8 mouse cellular contexts compared by ENCODE assay signal in the genomic region with DNA sequence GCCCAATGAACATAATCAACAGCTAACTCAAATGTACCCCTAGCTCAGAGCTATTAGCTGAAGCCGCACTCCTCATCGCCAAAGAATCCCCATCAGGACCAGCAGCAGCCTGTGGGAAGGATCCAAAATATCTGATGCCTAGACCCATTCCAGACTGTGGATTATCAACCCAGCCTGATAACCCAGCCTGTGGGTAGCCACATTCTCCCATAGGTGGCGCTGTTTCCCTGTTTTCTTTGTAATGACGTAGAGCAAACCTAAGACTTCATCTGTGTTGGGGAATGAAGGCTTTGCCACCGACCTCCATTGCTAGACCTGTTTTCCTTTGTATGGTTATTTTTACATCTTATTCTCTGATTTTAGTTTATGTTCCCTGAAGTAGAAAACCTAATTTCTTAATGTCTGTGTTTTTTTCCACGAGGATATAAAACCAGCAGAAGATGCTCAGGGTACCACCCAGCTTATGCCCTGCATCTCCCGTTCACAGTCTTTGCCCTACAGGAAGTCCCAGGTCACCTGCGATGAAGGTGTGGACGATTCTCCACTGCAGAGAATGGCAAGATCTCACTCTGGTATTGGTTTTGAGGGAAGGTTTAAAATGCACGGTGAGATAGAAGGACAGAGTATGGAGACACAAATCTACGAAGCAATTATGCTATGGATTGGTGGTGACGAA. TPM values are rescaled to one million over a fixed set of nuclear protein-coding genes. Genes with fewer than 3 reads are reported as not detected.
DNase-seq lines count a peak whose midpoint lies in the region; ATAC-seq and TF ChIP-seq lines count a peak whose summit lies in the region.

No protein-coding gene starts in this region.

- peak; percentile 97 for TF ChIP-seq CTCF in hindbrain, postnatal 0 days (IDR thresholded peaks at IDR 0.05; ENCODE audit: low read depth)

- peak; percentile 91 for ATAC-seq in forebrain, embryonic 14.5 days
- peak; percentile 93 for ATAC-seq in hindbrain, postnatal 0 days
- peak; percentile 71; the same call in 1 of the 2 replicates for ATAC-seq in midbrain, embryonic 14.5 days (ENCODE audit: low FRiP score, low TSS enrichment)

- H3K4me1 ChIP-seq in forebrain, embryonic 14.5 days (ENCODE audit: control insufficient read depth, insufficient read depth, low read length): no peaks in the 10 kb centered on the region
- H3K4me1 ChIP-seq in hindbrain, postnatal 0 days (ENCODE audit: insufficient read depth, low read length): no peaks in the 10 kb centered on the region
- no peaks in the 10 kb centered on the region for H3K4me1 ChIP-seq in midbrain, embryonic 14.5 days (ENCODE audit: control insufficient read depth, insufficient read depth, low read length)

- no peak overlapping the region for H3K27ac ChIP-seq in forebrain, embryonic 14.5 days (ENCODE audit: low read depth, low read length)
- no peak overlapping the region for H3K27ac ChIP-seq in hindbrain, postnatal 0 days
- no peak overlapping the region for H3K27ac ChIP-seq in midbrain, embryonic 14.5 days (replicated peaks; ENCODE audit: low read depth, low read length)

- no peaks in the 10 kb centered on the region for H3K9me3 ChIP-seq in forebrain, embryonic 14.5 days (replicated peaks; ENCODE audit: control insufficient read depth, low read length)
- H3K9me3 ChIP-seq in hindbrain, postnatal 0 days (ENCODE audit: low read length): no peaks in the 10 kb centered on the region
- H3K9me3 ChIP-seq in midbrain, embryonic 14.5 days (ENCODE audit: control insufficient read depth, low read length): no peaks in the 10 kb centered on the region

- DNase-seq in ovary, postnatal 14 days (ENCODE audit: low spot score): peak; percentile 69
- DNase-seq in ovary, adult 18-20 months (ENCODE audit: low spot score): no peak
- DNase-seq in cerebellum, adult 11 months: peak; percentile 46
- peak; percentile 92 for DNase-seq in forebrain, embryonic 14.5 days (ENCODE audit: low spot score)
- peak; percentile 95 for DNase-seq in hindbrain, postnatal 0 days (ENCODE audit: low spot score)
- DNase-seq in left cerebral cortex, postnatal 4 days: peak; percentile 70
- peak; percentile 94 for DNase-seq in midbrain, embryonic 14.5 days
- DNase-seq in splenic B cell, adult 2 months (ENCODE audit: low read depth, low spot score): peak; percentile 86

- no peak overlapping the region for H3K9ac ChIP-seq in forebrain, embryonic 14.5 days (ENCODE audit: low read length)
- no peak overlapping the region for H3K9ac ChIP-seq in hindbrain, postnatal 0 days (replicated peaks; ENCODE audit: low read length)
- no peak overlapping the region for H3K9ac ChIP-seq in midbrain, embryonic 14.5 days (replicated peaks; ENCODE audit: low read length)

- intact Hi-C loops in left cerebral cortex, postnatal 4 days (cut with DNase I): loop anchor here (2.0 to 10.0 kb wide), 2 partner anchors 101 to 177 kb away; no protein-coding TSS in a partner anchor

- no peak overlapping the region for H3K4me3 ChIP-seq in forebrain, embryonic 14.5 days (ENCODE audit: low read depth, low read length)
- no peak overlapping the region for H3K4me3 ChIP-seq in hindbrain, postnatal 0 days (ENCODE audit: low read length)
- H3K4me3 ChIP-seq in midbrain, embryonic 14.5 days (replicated peaks; ENCODE audit: low read depth, low read length): no peak overlapping the region

- no peaks in the 10 kb centered on the region for H3K36me3 ChIP-seq in forebrain, embryonic 14.5 days (ENCODE audit: control insufficient read depth, insufficient read depth, low read length)
- no peaks in the 10 kb centered on the region for H3K36me3 ChIP-seq in hindbrain, postnatal 0 days (ENCODE audit: insufficient read depth, low read length)
- no peaks in the 10 kb centered on the region for H3K36me3 ChIP-seq in midbrain, embryonic 14.5 days (ENCODE audit: control insufficient read depth, insufficient read depth, low read length)
- H3K36me3 ChIP-seq in splenic B cell, adult 2 months (ENCODE audit: control insufficient read depth, insufficient read depth, low read length, poor library complexity, severe bottlenecking): no peaks in the 10 kb centered on the region

- no peaks in the 10 kb centered on the region for H3K27me3 ChIP-seq in forebrain, embryonic 14.5 days (replicated peaks; ENCODE audit: control insufficient read depth, insufficient read depth, low read length)
- no peaks in the 10 kb centered on the region for H3K27me3 ChIP-seq in hindbrain, postnatal 0 days (ENCODE audit: insufficient read depth, low read length)
- no peaks in the 10 kb centered on the region for H3K27me3 ChIP-seq in midbrain, embryonic 14.5 days (ENCODE audit: control insufficient read depth, insufficient read depth, low read length)
- no peaks in the 10 kb centered on the region for H3K27me3 ChIP-seq in splenic B cell, adult 2 months (ENCODE audit: control insufficient read depth, insufficient read depth, low read length, poor library complexity, severe bottlenecking)

- no peak overlapping the region for H3K4me2 ChIP-seq in forebrain, embryonic 14.5 days (ENCODE audit: low read length)
- H3K4me2 ChIP-seq in hindbrain, postnatal 0 days (ENCODE audit: low read depth, low read length): peak overlapping the region; percentile 21; the same call in 1 of the 2 replicates
- 0 out of 2 replicates have a peak overlapping the region, but pooled peaks have one; percentile 4 for H3K4me2 ChIP-seq in midbrain, embryonic 14.5 days (ENCODE audit: low read length)

- 36% methylated on average over 12 of the region's 12 CpGs for WGBS in forebrain, embryonic 14.5 days
- 32% methylated on average over 12 of the region's 12 CpGs for WGBS in hindbrain, postnatal 0 days
- WGBS in midbrain, embryonic 14.5 days: 33% methylated on average over 12 of the region's 12 CpGs

RNA-seq across cellular contexts. Expression of a gene that starts 13.4 kb away (rescaled TPM):
- polyA plus RNA-seq in forebrain, embryonic 14.5 days (2014; fragmentation: Nextera tagmentation; extraction: Ambion mirVana): 29.6 and 36.1 TPM in 2 replicates
- 131 and 146 TPM in 2 replicates for total RNA-seq in hindbrain, postnatal 0 days (2014; rRNA removed)
- polyA plus RNA-seq in hindbrain, postnatal 0 days (2015; fragmentation: Nextera tagmentation; extraction: Ambion mirVana): 21.2 and 24.8 TPM in 2 replicates
- total RNA-seq in left cerebral cortex, postnatal 4 days (2021): 100 to 1,000 TPM; 173 to 176 TPM
- polyA plus RNA-seq in midbrain, embryonic 14.5 days (2014; fragmentation: Nextera tagmentation; extraction: Ambion mirVana): 35.4 and 41.5 TPM in 2 replicates

RNA-seq across cellular contexts. Expression of a gene that starts 47.3 kb away (rescaled TPM):
- polyA plus RNA-seq in forebrain, embryonic 14.5 days (2014; fragmentation: Nextera tagmentation; extraction: Ambion mirVana): not detected in 2 replicates
- not detected in 2 replicates for total RNA-seq in hindbrain, postnatal 0 days (2014; rRNA removed)
- not detected in 2 replicates for polyA plus RNA-seq in hindbrain, postnatal 0 days (2015; fragmentation: Nextera tagmentation; extraction: Ambion mirVana)
- total RNA-seq in left cerebral cortex, postnatal 4 days (2021): not detected
- not detected in 2 replicates for polyA plus RNA-seq in midbrain, embryonic 14.5 days (2014; fragmentation: Nextera tagmentation; extraction: Ambion mirVana)
